Mouse (Mus musculus): Measurements from ENCODE around the gene Sesn1. TPM values are rescaled to one million over a fixed set of nuclear protein-coding genes. Genes with fewer than 3 reads are reported as not detected.
A peak's percentile ranks its signal among the peaks of the same experiment; 100 is the strongest.

Gene Sesn1
- total and polyA plus RNA-seq, 2 experiments: 5.7 to 24.6 TPM

DNA sequence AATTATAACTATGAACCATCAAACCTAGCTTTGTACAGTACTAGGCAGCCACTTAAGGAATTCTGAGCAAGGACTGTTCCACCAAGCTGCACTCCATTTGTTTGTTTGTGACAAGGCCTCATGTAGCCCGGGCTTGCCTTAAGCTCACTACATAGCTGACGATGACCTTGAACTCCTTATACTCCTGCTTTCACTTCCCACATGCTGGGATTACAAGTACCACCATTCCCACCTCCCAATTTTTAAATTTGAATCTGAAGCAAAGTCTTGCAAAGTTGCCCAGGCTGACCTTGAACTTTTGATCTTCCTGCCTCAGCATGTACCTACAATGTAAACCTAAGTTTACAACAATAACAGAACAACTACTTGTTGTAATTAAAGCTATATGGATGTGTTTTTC, 20.2 kb downstream of the Sesn1 start:
- TF ChIP-seq POLR2A (IDR thresholded peaks at IDR 0.05; ENCODE audit: extremely low read depth, insufficient read depth, low read length) (no peak), CTCF (IDR thresholded peaks at IDR 0.05; ENCODE audit: low read depth, low read length) (no peak)
- WGBS: 71% methylated on average over 2 of the region's 2 CpGs
- H3K36me3 ChIP-seq (ENCODE audit: control insufficient read depth, insufficient read depth, low read length): no peaks in the 10 kb centered on the region
- H3K9ac ChIP-seq (ENCODE audit: low read depth, low read length): no peak overlapping the region
- H3K27ac ChIP-seq (replicated peaks; ENCODE audit: insufficient read depth, low read depth, low read length): no peak overlapping the region
- DNase-seq (ENCODE audit: extremely low read depth, low read depth, low spot score): no peak
- H3K79me2 ChIP-seq (ENCODE audit: control insufficient read depth, insufficient read depth, low read length): peaks cover 9% of the 10 kb centered on the region; the same call in 1 of the 2 replicates
- H3K27me3 ChIP-seq (ENCODE audit: control insufficient read depth, insufficient read depth, low read length): no peaks in the 10 kb centered on the region
- peaks cover 3% of the 10 kb centered on the region; the same call in 1 of the 2 replicates for H3K4me1 ChIP-seq (ENCODE audit: control insufficient read depth, insufficient read depth, low read length)
- H3K4me3 ChIP-seq (ENCODE audit: insufficient read depth, low read depth, low read length): no peak overlapping the region

DNA sequence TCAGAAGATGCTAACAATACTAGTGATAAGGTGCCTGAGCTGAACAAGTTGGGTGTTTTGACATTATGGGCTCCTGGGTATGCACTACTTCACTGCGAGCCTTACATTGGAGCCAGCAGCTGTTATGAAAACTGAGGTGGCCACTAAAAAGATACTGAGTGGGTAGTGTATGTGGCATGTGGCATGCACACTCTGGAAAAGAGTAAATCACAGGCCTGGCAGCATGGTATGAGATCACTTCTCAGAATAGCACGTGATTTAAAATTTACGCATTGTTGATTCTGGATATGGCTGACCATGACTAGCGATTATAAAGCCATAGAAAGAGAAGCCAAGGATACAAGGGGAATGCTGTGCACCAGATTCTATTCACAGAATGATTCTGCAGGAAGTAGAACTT, 20.7 kb downstream of the Sesn1 start:
- 67% methylated on average over 4 of the region's 4 CpGs for WGBS
- DNase-seq (ENCODE audit: extremely low read depth, low read depth, low spot score): no peak
- H3K27ac ChIP-seq (replicated peaks; ENCODE audit: insufficient read depth, low read depth, low read length): no peak overlapping the region
- no peak overlapping the region for H3K9ac ChIP-seq (ENCODE audit: low read depth, low read length)
- no peak for TF ChIP-seq POLR2A (IDR thresholded peaks at IDR 0.05; ENCODE audit: extremely low read depth, insufficient read depth, low read length)
- no peaks in the 10 kb centered on the region for H3K27me3 ChIP-seq (ENCODE audit: control insufficient read depth, insufficient read depth, low read length)
- H3K4me1 ChIP-seq (ENCODE audit: control insufficient read depth, insufficient read depth, low read length): peaks cover 3% of the 10 kb centered on the region; the same call in 1 of the 2 replicates
- H3K4me3 ChIP-seq (ENCODE audit: insufficient read depth, low read depth, low read length): no peak overlapping the region
- H3K36me3 ChIP-seq (ENCODE audit: control insufficient read depth, insufficient read depth, low read length): no peaks in the 10 kb centered on the region
- H3K79me2 ChIP-seq (ENCODE audit: control insufficient read depth, insufficient read depth, low read length): peaks cover 9% of the 10 kb centered on the region; the same call in 1 of the 2 replicates

DNA sequence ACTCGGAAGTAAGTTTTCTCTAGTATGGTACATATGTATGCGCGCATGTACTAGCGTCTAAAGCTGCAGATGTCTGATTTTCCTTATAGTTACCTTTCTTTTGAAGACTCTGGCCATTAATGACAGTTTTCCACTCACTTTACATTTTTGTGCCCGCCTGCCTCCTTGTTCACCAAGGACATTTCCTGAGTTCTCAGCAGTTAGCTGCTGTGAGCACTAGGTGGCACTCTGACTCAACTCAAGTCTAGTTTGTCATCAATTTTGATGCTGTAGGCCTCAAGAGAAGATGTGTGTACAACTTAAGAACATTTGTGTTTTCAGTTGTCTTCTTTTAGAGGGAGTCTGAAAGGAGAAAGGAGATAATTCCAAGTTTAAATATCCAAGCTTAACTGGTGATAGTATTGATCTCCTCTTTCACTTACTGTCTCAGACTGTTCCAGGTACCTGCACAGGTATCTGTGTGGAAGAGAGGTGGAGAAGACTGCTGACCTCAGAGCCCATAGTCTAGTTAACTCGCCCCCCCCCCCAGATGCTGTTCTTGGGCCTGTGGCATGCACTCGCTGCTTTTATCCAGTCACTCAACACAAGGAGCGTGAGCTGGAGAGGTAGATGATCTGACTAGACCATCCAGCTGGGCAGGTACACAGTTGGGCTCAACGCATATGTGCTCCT, 21.3 kb downstream of the Sesn1 start:
- 56% methylated on average over 9 of the region's 9 CpGs for WGBS
- TF ChIP-seq POLR2A (IDR thresholded peaks at IDR 0.05; ENCODE audit: extremely low read depth, insufficient read depth, low read length): no peak
- TF ChIP-seq CTCF (IDR thresholded peaks at IDR 0.05; ENCODE audit: low read depth, low read length): peak; percentile 53
- peak; percentile 56 for DNase-seq (ENCODE audit: extremely low read depth, low read depth, low spot score)

DNA sequence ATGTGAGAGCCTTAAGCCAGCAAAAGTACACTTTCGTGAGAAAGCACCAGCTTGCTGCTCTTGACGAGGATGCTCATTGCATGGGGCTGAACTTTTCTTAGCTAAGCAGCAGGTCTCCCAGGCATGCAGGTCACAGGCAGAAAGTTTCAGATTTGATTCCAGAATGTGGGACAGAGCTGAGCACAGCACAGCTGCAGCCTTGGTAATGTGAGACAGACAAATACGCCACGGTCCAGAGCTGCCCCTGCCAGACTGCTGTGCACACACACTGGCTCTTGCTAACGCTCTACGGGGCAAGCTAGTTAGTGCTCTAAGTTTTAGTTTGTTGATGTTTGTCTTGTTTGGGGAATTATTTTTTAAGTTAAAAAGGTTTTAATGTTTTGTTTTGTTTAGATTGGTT, 22.5 kb downstream of the Sesn1 start:
- Histone ChIP-seq H3K79me2 (ENCODE audit: control insufficient read depth, insufficient read depth, low read length) (peaks cover 13% of the 10 kb centered on the region; the same call in 1 of the 2 replicates), H3K9ac (ENCODE audit: low read depth, low read length) (no peak overlapping the region), H3K27ac (replicated peaks; ENCODE audit: insufficient read depth, low read depth, low read length) (no peak overlapping the region), H3K27me3 (ENCODE audit: control insufficient read depth, insufficient read depth, low read length) (no peaks in the 10 kb centered on the region), H3K36me3 (ENCODE audit: control insufficient read depth, insufficient read depth, low read length) (no peaks in the 10 kb centered on the region), H3K4me3 (ENCODE audit: insufficient read depth, low read depth, low read length) (no peak overlapping the region), H3K4me1 (ENCODE audit: control insufficient read depth, insufficient read depth, low read length) (peaks cover 3% of the 10 kb centered on the region; the same call in 1 of the 2 replicates)
- no peak for TF ChIP-seq POLR2A (IDR thresholded peaks at IDR 0.05; ENCODE audit: extremely low read depth, insufficient read depth, low read length)
- TF ChIP-seq CTCF (IDR thresholded peaks at IDR 0.05; ENCODE audit: low read depth, low read length): no peak
- DNase-seq (ENCODE audit: extremely low read depth, low read depth, low spot score): no peak
- WGBS: 64% methylated on average over 6 of the region's 6 CpGs

More for the DNA sequence above, 21.3 kb downstream of the Sesn1 start:
- Histone ChIP-seq H3K4me1 (ENCODE audit: control insufficient read depth, insufficient read depth, low read length) (peaks cover 3% of the 10 kb centered on the region; the same call in 1 of the 2 replicates), H3K27me3 (ENCODE audit: control insufficient read depth, insufficient read depth, low read length) (no peaks in the 10 kb centered on the region), H3K79me2 (ENCODE audit: control insufficient read depth, insufficient read depth, low read length) (peaks cover 9% of the 10 kb centered on the region; the same call in 1 of the 2 replicates), H3K27ac (replicated peaks; ENCODE audit: insufficient read depth, low read depth, low read length) (no peak overlapping the region), H3K36me3 (ENCODE audit: control insufficient read depth, insufficient read depth, low read length) (no peaks in the 10 kb centered on the region), H3K9ac (ENCODE audit: low read depth, low read length) (no peak overlapping the region), H3K4me3 (ENCODE audit: insufficient read depth, low read depth, low read length) (no peak overlapping the region)

DNA sequence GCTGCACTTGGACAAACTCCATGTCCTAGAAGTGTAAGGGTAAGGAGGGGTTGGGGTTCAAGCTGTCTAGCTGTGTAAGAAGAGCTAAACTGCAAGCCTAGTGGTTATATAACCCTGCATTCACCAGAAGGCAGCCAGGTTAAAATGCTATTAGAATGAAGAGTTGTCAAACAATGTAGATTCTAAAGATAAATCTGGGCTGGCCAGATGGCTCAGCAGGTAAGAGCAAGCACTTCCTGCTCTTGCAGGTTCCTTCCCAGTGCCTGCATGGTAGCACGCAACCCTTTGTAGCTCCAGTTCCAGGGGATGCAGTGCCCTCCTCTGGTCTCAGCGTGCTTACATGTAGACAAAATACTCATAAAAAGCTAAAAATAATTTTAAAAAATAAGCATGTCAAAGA, 24.4 kb downstream of the Sesn1 start:
- peaks cover 3% of the 10 kb centered on the region; the same call in 1 of the 2 replicates for H3K4me1 ChIP-seq (ENCODE audit: control insufficient read depth, insufficient read depth, low read length)
- no peak overlapping the region for H3K27ac ChIP-seq (replicated peaks; ENCODE audit: insufficient read depth, low read depth, low read length)
- no peak overlapping the region for H3K4me3 ChIP-seq (ENCODE audit: insufficient read depth, low read depth, low read length)
- H3K27me3 ChIP-seq (ENCODE audit: control insufficient read depth, insufficient read depth, low read length): no peaks in the 10 kb centered on the region
- TF ChIP-seq CTCF (IDR thresholded peaks at IDR 0.05; ENCODE audit: low read depth, low read length): no peak
- TF ChIP-seq POLR2A (IDR thresholded peaks at IDR 0.05; ENCODE audit: extremely low read depth, insufficient read depth, low read length): no peak
- H3K79me2 ChIP-seq (ENCODE audit: control insufficient read depth, insufficient read depth, low read length): peaks cover 16% of the 10 kb centered on the region; the same call in 1 of the 2 replicates
- 98% methylated on average over 2 of the region's 2 CpGs for WGBS
- no peak overlapping the region for H3K9ac ChIP-seq (ENCODE audit: low read depth, low read length)
- no peak for DNase-seq (ENCODE audit: extremely low read depth, low read depth, low spot score)
- no peaks in the 10 kb centered on the region for H3K36me3 ChIP-seq (ENCODE audit: control insufficient read depth, insufficient read depth, low read length)

DNA sequence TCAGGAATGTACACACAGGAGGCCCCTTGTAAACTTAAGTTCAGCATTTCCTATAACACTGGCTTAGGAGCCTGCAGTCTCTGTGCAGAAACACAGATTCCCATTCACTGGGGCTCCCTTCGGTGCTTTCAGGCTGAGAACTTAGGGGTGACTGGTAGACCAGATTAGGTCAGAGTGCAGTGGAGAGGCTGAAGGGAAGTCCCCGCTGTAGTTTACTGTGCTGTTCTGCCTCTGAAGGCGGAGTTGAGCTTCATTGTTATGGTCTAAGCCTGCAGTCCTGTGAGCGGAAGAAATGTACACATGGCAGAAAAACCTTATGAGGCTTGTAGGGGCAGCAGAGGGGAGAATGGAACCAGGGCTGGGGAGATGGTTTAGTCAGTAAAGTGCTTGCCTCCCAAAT, 29.2 kb downstream of the Sesn1 start:
- no peak for DNase-seq (ENCODE audit: extremely low read depth, low read depth, low spot score)
- peaks cover 2% of the 10 kb centered on the region; the same call in 1 of the 2 replicates for H3K4me1 ChIP-seq (ENCODE audit: control insufficient read depth, insufficient read depth, low read length)
- TF ChIP-seq CTCF (IDR thresholded peaks at IDR 0.05; ENCODE audit: low read depth, low read length) (no peak), POLR2A (IDR thresholded peaks at IDR 0.05; ENCODE audit: extremely low read depth, insufficient read depth, low read length) (no peak)

More for the DNA sequence above, 29.2 kb downstream of the Sesn1 start:
- H3K79me2 ChIP-seq (ENCODE audit: control insufficient read depth, insufficient read depth, low read length): peaks cover 7% of the 10 kb centered on the region; the same call in 1 of the 2 replicates
- no peaks in the 10 kb centered on the region for H3K27me3 ChIP-seq (ENCODE audit: control insufficient read depth, insufficient read depth, low read length)
- no peak overlapping the region for H3K4me3 ChIP-seq (ENCODE audit: insufficient read depth, low read depth, low read length)
- H3K36me3 ChIP-seq (ENCODE audit: control insufficient read depth, insufficient read depth, low read length): no peaks in the 10 kb centered on the region
- 90% methylated on average over 4 of the region's 4 CpGs for WGBS
- H3K9ac ChIP-seq (ENCODE audit: low read depth, low read length): no peak overlapping the region
- no peak overlapping the region for H3K27ac ChIP-seq (replicated peaks; ENCODE audit: insufficient read depth, low read depth, low read length)

All from liver, adult 2 months (tissue).